Mouse (Mus musculus): ENCODE measurements around the gene Mydgf. TPM values are rescaled to one million over a fixed set of nuclear protein-coding genes. Genes with fewer than 3 reads are reported as not detected.

Mydgf gene
- polyA plus RNA-seq, 1 experiment from 2014 or later: 63.2 TPM

- Histone ChIP-seq H3K9me3 (no peaks in the 10 kb centered on the region), H3K4me3 (peak overlapping the region; percentile 84), H3K27me3 (peaks cover 14% of the 10 kb centered on the region; the same call in 1 of the 2 replicates), H3K9ac (replicated peaks) (peak overlapping the region; percentile 76), H3K27ac (replicated peaks) (peak overlapping the region; percentile 77; the same call in 1 of the 2 replicates), H3K36me3 (no peaks in the 10 kb centered on the region), H3K4me1 (peaks cover 46% of the 10 kb centered on the region), H3K4me2 (replicated peaks) (peak overlapping the region; percentile 77)
- WGBS: 5% methylated on average over 18 of the region's 21 CpGs
- ATAC-seq (replicated peaks): peak; percentile 47
Measured at GRCm38 (mm10) chr17:56139355-56139754, 44.4 kb downstream of the Mydgf start.

- no peak for ATAC-seq (replicated peaks)
- WGBS: 18% methylated on average over 25 of the region's 25 CpGs
- Histone ChIP-seq H3K4me3 (peak overlapping the region; percentile 84), H3K4me1 (peaks cover 55% of the 10 kb centered on the region), H3K4me2 (replicated peaks) (peak overlapping the region; percentile 77), H3K9ac (replicated peaks) (peak overlapping the region; percentile 35; the same call in 1 of the 2 replicates), H3K9me3 (no peaks in the 10 kb centered on the region), H3K27ac (replicated peaks) (no peak overlapping the region), H3K36me3 (no peaks in the 10 kb centered on the region), H3K27me3 (peaks cover 14% of the 10 kb centered on the region; the same call in 1 of the 2 replicates)
Measured at GRCm38 (mm10) chr17:56137839-56138613, 45.7 kb downstream of the Mydgf start.

- peaks cover 46% of the 10 kb centered on the region for H3K4me1 ChIP-seq
- no peak overlapping the region for H3K4me2 ChIP-seq (replicated peaks)
- H3K27ac ChIP-seq (replicated peaks): no peak overlapping the region
- no peak overlapping the region for H3K4me3 ChIP-seq
- 84% methylated on average over 7 of the region's 7 CpGs for WGBS
- peaks cover 10% of the 10 kb centered on the region; the same call in 1 of the 2 replicates for H3K27me3 ChIP-seq
- no peaks in the 10 kb centered on the region for H3K36me3 ChIP-seq
- no peaks in the 10 kb centered on the region for H3K9me3 ChIP-seq
- no peak for ATAC-seq (replicated peaks)
- H3K9ac ChIP-seq (replicated peaks): no peak overlapping the region
Measured at GRCm38 (mm10) chr17:56136558-56136957, 47.2 kb downstream of the Mydgf start.

- Histone ChIP-seq H3K9me3 (no peaks in the 10 kb centered on the region), H3K4me3 (no peak overlapping the region), H3K4me2 (replicated peaks) (peak overlapping the region; percentile 37), H3K27me3 (no peaks in the 10 kb centered on the region), H3K36me3 (peaks cover 15% of the 10 kb centered on the region), H3K9ac (replicated peaks) (no peak overlapping the region), H3K27ac (replicated peaks) (no peak overlapping the region), H3K4me1 (peaks cover 36% of the 10 kb centered on the region)
- ATAC-seq (replicated peaks): 0 out of 2 replicates have a peak, but pooled peaks have one; percentile 9
- 2% methylated on average over 27 of the region's 27 CpGs for WGBS
Measured at GRCm38 (mm10) chr17:56134463-56134971, 49.2 kb downstream of the Mydgf start.

- Histone ChIP-seq H3K27me3 (no peaks in the 10 kb centered on the region), H3K9me3 (no peaks in the 10 kb centered on the region), H3K36me3 (peaks cover 22% of the 10 kb centered on the region), H3K4me2 (replicated peaks) (peak overlapping the region; percentile 37), H3K27ac (replicated peaks) (peak overlapping the region; percentile 14; the same call in 1 of the 2 replicates), H3K4me3 (no peak overlapping the region), H3K4me1 (peaks cover 28% of the 10 kb centered on the region), H3K9ac (replicated peaks) (no peak overlapping the region)
- 23% methylated on average over 19 of the region's 21 CpGs for WGBS
- 0 out of 2 replicates have a peak, but pooled peaks have one; percentile 21 for ATAC-seq (replicated peaks)
Measured at GRCm38 (mm10) chr17:56133457-56134363, 50.0 kb downstream of the Mydgf start.

GRCm38 (mm10) chr17:56132661-56133060 is 51.1 kb downstream of the Mydgf start:
- no peaks in the 10 kb centered on the region for H3K9me3 ChIP-seq
- H3K9ac ChIP-seq (replicated peaks): no peak overlapping the region
- no peaks in the 10 kb centered on the region for H3K27me3 ChIP-seq
- no peak overlapping the region for H3K4me3 ChIP-seq
- ATAC-seq (replicated peaks): no peak
- H3K4me2 ChIP-seq (replicated peaks): no peak overlapping the region
- H3K27ac ChIP-seq (replicated peaks): no peak overlapping the region
- peaks cover 19% of the 10 kb centered on the region for H3K4me1 ChIP-seq
- WGBS: 6% methylated on average over 14 of the region's 14 CpGs
- peaks cover 29% of the 10 kb centered on the region for H3K36me3 ChIP-seq

- no peak overlapping the region for H3K9ac ChIP-seq (replicated peaks)
- WGBS: 38% methylated on average over 7 of the region's 7 CpGs
- H3K9me3 ChIP-seq: no peaks in the 10 kb centered on the region
- ATAC-seq (replicated peaks): peak; percentile 35; the same call in 1 of the 2 replicates
- peaks cover 19% of the 10 kb centered on the region for H3K4me1 ChIP-seq
- peaks cover 36% of the 10 kb centered on the region for H3K36me3 ChIP-seq
- no peak overlapping the region for H3K4me3 ChIP-seq
- H3K4me2 ChIP-seq (replicated peaks): no peak overlapping the region
- no peak overlapping the region for H3K27ac ChIP-seq (replicated peaks)
- H3K27me3 ChIP-seq: no peaks in the 10 kb centered on the region
Measured at GRCm38 (mm10) chr17:56131814-56132213, 51.9 kb downstream of the Mydgf start.

- peaks cover 41% of the 10 kb centered on the region for H3K36me3 ChIP-seq
- H3K4me1 ChIP-seq: peaks cover 19% of the 10 kb centered on the region
- no peak overlapping the region for H3K9ac ChIP-seq (replicated peaks)
- H3K4me2 ChIP-seq (replicated peaks): no peak overlapping the region
- no peaks in the 10 kb centered on the region for H3K9me3 ChIP-seq
- 90% methylated on average over 10 of the region's 10 CpGs for WGBS
- H3K4me3 ChIP-seq: no peak overlapping the region
- ATAC-seq (replicated peaks): no peak
- H3K27ac ChIP-seq (replicated peaks): no peak overlapping the region
- H3K27me3 ChIP-seq: no peaks in the 10 kb centered on the region
Measured at GRCm38 (mm10) chr17:56131136-56131535, 52.6 kb downstream of the Mydgf start.

GRCm38 (mm10) chr17:56128246-56128645 is 55.5 kb downstream of the Mydgf start:
- no peak overlapping the region for H3K9ac ChIP-seq (replicated peaks)
- H3K4me1 ChIP-seq: peaks cover 10% of the 10 kb centered on the region
- H3K4me2 ChIP-seq (replicated peaks): no peak overlapping the region
- no peaks in the 10 kb centered on the region for H3K9me3 ChIP-seq
- 91% methylated on average over 15 of the region's 15 CpGs for WGBS
- no peak overlapping the region for H3K4me3 ChIP-seq
- no peak for ATAC-seq (replicated peaks)
- H3K27ac ChIP-seq (replicated peaks): no peak overlapping the region
- H3K36me3 ChIP-seq: peaks cover 55% of the 10 kb centered on the region
- peaks cover 15% of the 10 kb centered on the region for H3K27me3 ChIP-seq

GRCm38 (mm10) chr17:56126175-56126574 is 57.5 kb downstream of the Mydgf start:
- Histone ChIP-seq H3K9me3 (peaks cover 13% of the 10 kb centered on the region; the same call in 1 of the 2 replicates), H3K27me3 (peaks cover 31% of the 10 kb centered on the region), H3K9ac (replicated peaks) (no peak overlapping the region), H3K4me1 (peaks cover 8% of the 10 kb centered on the region; the same call in 1 of the 2 replicates), H3K36me3 (peaks cover 54% of the 10 kb centered on the region), H3K4me3 (no peak overlapping the region), H3K27ac (replicated peaks) (no peak overlapping the region), H3K4me2 (replicated peaks) (no peak overlapping the region)
- ATAC-seq (replicated peaks): no peak
- WGBS: 77% methylated on average over 11 of the region's 11 CpGs
